Mouse (Mus musculus) lung, postnatal 0 days (tissue): ENCODE measurements around the gene Nup93.

ENCODE experiments used
- CTCF ChIP-seq: IDR thresholded peaks from 2 replicates; pipeline ENCODE4 v1.5.1; 2016; ENCODE audit warnings: antibody characterized with exemption, mild to moderate bottlenecking
- EP300 ChIP-seq: IDR thresholded peaks from 2 replicates; pipeline ENCODE4 v1.6.1; 2016; ENCODE audit warnings: antibody characterized with exemption, mild to moderate bottlenecking, control low read depth

- peak; percentile 98 for TF ChIP-seq EP300
- TF ChIP-seq CTCF, result no peak
These were observed 140.2 kb downstream of the Nup93 start for GRCm38 (mm10) chr8:94354571-94354970.
